Mouse (Mus musculus): ENCODE results near the gene Ciz1.

GRCm38 (mm10) chr2:32382689-32383088, 30.6 kb downstream of the Ciz1 start:
- TF ChIP-seq CTCF (IDR thresholded peaks at IDR 0.05; ENCODE audit: extremely low read depth, insufficient read depth, insufficient read length, insufficient replicate concordance) = no peak
- TF ChIP-seq POLR2A (IDR thresholded peaks at IDR 0.05; ENCODE audit: low read depth, low read length) = no peak

Measured in spleen, adult 2 months (tissue).